Mouse (Mus musculus) cerebellum, adult 2 months (tissue): ENCODE measurements at regions not wholly inside any gene's neighbourhood (a gene's known extent, or its start where the extent isn't known, plus 50 kb on each side); places are given as distances from the start of the nearest gene placed in this dataset.

Experiments
- CTCF ChIP-seq: fragments of 200-500 bp; IDR thresholded peaks from 2 replicates; pipeline ENCODE4 v1.5.1; 2011; ENCODE audit warnings: low read depth, mild to moderate bottlenecking, control low read depth, low read length, moderate library complexity, borderline replicate concordance; ENCODE audit not compliant: insufficient read depth
- POLR2A ChIP-seq: fragments of 200-500 bp; IDR thresholded peaks from 2 replicates; pipeline ENCODE4 v1.6.1; 2011; ENCODE audit warnings: low read length, control low read depth, borderline replicate concordance; ENCODE audit not compliant: insufficient read depth

DNA sequence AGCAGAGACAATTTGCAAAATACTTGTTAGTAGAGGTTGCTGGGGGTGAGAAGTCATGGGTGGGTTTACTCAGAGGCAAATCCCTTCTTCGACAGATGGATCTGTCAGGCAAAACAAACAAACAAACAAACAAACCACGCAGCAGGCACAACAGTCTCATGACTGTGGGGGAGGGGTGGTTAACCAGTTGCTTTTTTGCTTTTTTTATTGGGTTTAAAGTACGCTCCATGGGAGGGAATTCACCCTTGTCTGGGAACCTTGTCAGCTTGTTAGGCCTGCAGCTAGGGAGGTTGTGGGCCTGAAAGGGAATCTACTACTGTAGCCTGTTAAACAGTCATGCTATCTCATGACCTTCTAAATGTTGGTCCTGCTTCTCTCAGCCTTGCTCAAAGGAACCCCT lies 57.1 kb upstream of the Plekha5 start:
- TF ChIP-seq CTCF (no peak), POLR2A (no peak)
